20 mouse cellular contexts compared by ENCODE assay signal in the genomic region with DNA sequence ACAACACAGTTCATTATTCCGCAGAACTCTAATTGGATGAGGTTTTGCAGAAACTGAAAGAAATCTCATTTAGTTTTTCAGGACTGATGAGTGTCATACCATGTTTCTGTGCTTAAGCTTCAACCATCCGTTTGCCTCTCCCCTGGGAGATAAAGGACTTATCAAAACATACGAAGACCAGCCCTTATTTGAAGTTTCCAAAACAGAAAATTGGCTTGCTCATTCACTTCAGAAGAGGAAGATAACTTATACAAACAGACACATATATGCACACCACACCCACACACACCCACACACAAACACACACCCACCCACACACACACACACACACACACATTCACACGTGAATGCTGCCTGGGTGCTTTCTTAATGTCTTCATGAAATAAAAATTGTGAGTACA.
"Had no signal": no experiment of that assay in that cellular context is flagged by ENCODE, and none has a peak within 500 bp of the region (broad histone marks: within the 10 kb centered on the region; RNA-seq: fewer than 3 reads in every experiment).

No protein-coding gene starts in this region.

- H3K4me1 ChIP-seq: kidney, embryonic 15.5 days; limb, embryonic 12.5 days; limb, embryonic 15.5 days; midbrain, embryonic 10.5 days; midbrain, embryonic 13.5 days; neural tube, embryonic 13.5 days; stomach, embryonic 15.5 days had no signal

- ATAC-seq: intestine, postnatal 0 days; midbrain, embryonic 13.5 days; midbrain, embryonic 16.5 days had no signal

- H3K36me3 ChIP-seq: kidney, embryonic 15.5 days; limb, embryonic 12.5 days; limb, embryonic 15.5 days; midbrain, embryonic 10.5 days; midbrain, embryonic 13.5 days; neural tube, embryonic 13.5 days; stomach, embryonic 15.5 days had no signal

- H3K4me3 ChIP-seq: kidney, embryonic 15.5 days; limb, embryonic 12.5 days; limb, embryonic 15.5 days; midbrain, embryonic 10.5 days; midbrain, embryonic 13.5 days; myocyte; neural tube, embryonic 13.5 days; stomach, embryonic 15.5 days had no signal

- H3K27me3 ChIP-seq: kidney, embryonic 15.5 days; limb, embryonic 12.5 days; limb, embryonic 15.5 days; midbrain, embryonic 13.5 days; neural tube, embryonic 13.5 days; stomach, embryonic 15.5 days had no signal

- H3K9ac ChIP-seq: kidney, embryonic 15.5 days; limb, embryonic 12.5 days; limb, embryonic 15.5 days; midbrain, embryonic 13.5 days; neural tube, embryonic 13.5 days; stomach, embryonic 15.5 days had no signal

- DNase-seq: kidney, adult 8-10 months; kidney, postnatal 36 days; left cerebral cortex, postnatal 4 days; lung, adult 2 months; lung, postnatal 14 days; lung, postnatal 4 days; retina, postnatal 1 day; right cerebral cortex, postnatal 25 days; spleen, adult 18-20 months; thymus, postnatal 25 days had no signal

- H3K27ac ChIP-seq: kidney, embryonic 15.5 days; limb, embryonic 12.5 days; limb, embryonic 15.5 days; midbrain, embryonic 10.5 days; midbrain, embryonic 13.5 days; neural tube, embryonic 13.5 days; stomach, embryonic 15.5 days had no signal

- H3K4me2 ChIP-seq: kidney, embryonic 15.5 days; limb, embryonic 12.5 days; limb, embryonic 15.5 days; midbrain, embryonic 13.5 days; neural tube, embryonic 13.5 days; stomach, embryonic 15.5 days had no signal

- H3K9me3 ChIP-seq: kidney, embryonic 15.5 days; limb, embryonic 12.5 days; limb, embryonic 15.5 days; midbrain, embryonic 10.5 days; midbrain, embryonic 13.5 days; neural tube, embryonic 13.5 days; stomach, embryonic 15.5 days had no signal
